Mouse (Mus musculus): ENCODE measurements around the gene Armc10.
"Not testable (repeated sequence)": the region's sequence is repeated elsewhere in the genome, so short reads cannot be mapped to it uniquely, and the experiment has no call there.

Gene Armc10

DNA sequence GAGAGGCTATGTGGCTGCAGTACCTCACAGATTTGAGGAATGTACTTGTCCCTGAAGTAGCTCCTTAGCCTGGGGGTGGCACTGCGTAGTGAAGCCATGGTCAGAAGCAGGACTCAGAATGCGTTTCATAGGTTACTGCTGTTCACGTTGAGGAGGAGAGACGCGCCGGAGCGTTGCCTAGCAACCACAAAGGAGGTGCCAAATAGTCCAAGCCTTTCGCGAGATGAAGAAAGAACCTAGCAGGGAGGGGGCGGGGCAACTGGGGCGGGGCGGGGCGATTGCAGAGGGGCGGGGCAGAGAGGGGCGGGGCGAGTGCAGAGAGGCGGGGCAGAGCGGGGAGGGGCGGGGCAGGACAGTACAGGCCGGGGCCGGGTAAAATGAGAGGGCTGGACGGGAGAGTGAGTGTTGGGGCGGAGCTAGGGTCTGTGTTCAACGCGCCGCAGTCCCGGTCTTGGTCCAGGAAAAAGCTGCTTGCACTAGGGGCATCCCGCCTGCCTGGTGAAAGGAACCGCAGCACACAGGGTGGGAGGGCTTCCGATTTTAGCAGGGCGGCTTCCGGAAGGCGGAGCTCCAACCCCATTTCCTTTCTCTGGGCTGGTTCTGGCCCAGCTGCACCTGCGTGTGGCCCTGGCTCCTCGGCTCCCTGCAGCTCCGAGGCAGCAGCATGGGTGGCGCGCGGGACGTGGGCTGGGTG, at the start of gene Armc10, which contains the start of gene Fbxl13:
Gene Armc10, plus strand, starts transcription at position 375 of the 694 bp plus-strand sequence.
Gene Fbxl13, minus strand, starts transcription at position 196 of the 694 bp plus-strand sequence.
- peak; percentile 63 for DNase-seq (ENCODE audit: low read depth)

DNA sequence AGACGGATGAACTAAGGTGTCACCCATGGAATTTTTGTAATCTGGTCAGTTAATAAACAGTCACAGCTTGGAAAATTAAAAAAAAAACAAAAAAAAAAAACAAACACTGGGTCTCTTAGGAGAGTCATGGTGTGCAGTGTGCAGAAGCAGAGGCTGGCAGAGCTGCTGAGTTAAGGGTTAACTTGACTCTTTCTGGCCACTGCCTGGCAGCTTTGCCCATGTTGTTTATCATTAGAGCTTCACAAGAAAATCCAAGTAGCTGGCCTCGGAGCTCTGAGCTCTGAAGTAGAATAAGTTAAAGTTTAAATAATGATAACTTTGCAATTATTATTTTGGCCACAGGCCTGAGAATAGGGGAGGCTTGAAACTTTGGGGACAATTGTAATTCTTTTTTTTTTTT, 46.1 kb upstream of the Armc10 start:
- DNase-seq (ENCODE audit: low read depth), result not testable (repeated sequence)

DNA sequence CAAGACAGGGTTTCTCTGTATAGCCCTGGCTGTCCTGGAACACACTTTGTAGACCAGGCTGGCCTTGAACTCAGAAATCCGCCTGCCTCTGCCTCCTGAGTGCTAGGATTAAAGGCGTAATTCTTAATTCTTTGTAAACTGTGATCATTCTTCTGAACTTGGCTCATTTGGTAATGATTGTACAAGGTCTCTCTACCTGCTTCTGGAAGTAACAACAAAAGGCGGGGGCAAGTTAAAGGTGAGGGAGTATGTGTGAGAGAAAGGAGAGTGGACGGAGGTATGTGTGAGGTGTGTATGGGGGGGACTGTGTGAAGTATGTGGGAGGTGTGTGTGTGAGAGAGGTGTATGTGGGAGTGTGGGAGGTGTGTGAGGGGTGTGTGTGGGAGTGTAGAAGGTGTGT, 45.7 kb upstream of the Armc10 start:
- DNase-seq (ENCODE audit: low read depth), result no peak

DNA sequence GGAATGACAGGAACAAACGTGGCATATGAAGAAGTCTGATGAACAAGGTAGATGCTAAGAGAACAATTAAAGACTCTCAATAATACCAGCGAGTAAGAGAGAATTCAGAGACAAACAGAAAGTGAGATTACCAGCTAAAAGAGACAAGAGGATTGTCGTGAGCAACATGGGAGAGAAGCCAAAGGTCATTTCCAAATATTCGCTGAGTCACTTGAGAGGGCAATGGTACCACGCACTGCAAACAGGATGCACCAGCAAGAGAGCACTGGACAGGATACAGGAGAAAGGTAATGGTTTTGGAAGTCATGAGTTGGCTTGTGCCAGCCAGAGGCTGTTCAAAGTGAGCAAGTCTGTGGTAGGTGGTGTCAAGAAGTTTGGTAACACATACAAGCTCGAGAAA, 39.7 kb upstream of the Armc10 start:
- DNase-seq (ENCODE audit: low read depth), result no peak

DNA sequence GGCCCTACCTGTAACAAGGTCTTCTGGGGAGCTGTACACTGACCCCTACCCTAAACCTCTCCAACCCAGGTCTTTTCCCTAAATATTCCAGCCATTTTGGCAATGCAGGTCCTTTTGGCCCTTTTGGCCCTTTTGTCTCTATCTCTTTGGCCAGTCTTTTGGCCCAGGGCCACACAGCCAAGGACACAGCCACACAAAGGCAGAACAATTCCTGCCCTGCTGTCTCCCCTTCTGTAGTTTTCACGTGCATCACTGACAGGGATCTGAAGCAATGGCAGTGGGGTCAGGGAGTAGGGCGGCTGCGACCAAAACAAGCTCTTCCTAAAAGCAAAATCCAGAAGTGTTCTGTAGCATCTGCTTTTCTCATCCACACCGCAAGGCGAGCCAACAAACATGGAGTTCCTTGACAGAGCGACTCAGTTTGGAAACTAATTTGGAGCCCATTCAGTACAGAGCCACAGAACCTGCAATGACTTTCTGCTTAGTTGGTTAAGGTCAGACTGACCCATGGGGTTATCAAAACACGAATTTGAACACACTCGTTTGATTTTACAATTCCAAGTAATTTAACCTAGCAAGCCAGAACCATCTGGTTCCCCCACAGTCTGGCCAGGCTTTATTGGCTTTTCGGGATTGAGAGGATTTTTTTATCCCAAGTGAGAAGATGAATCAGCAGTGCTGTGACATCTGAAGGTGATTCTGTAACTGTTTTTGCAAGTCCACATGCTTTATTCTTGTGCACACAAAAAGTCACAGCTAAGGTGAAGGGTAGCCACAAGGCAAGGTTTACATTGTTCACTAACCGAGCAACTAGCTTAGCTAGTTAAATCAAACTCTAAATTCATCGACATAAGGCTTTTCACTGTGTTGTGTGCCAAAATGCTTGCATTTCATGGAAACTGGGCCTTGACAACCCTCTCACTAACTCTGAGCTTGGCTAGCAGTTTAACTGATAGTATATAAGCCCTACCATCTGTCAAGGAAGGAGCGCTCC, 37.0 kb upstream of the Armc10 start:
- peak; percentile 58 for DNase-seq (ENCODE audit: low read depth)

DNA sequence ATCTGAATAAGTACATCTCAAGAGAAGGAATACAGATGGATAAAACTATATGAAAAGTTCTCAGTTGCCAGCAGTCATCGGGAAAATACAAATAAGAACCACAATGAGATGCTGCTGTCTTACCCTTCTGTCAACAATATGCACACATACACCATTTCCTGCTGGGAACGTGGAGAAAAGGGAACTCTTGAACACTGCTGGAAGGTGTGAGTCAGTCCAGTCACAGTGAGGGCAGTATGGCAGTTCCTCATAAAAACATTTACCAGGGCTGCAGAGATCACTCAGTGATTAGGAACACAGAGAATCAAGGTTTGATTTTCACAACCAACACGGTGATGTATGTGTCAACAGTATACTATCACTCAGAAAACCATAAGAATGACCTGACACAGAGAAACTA, 34.6 kb upstream of the Armc10 start:
- no peak for DNase-seq (ENCODE audit: low read depth)

DNA sequence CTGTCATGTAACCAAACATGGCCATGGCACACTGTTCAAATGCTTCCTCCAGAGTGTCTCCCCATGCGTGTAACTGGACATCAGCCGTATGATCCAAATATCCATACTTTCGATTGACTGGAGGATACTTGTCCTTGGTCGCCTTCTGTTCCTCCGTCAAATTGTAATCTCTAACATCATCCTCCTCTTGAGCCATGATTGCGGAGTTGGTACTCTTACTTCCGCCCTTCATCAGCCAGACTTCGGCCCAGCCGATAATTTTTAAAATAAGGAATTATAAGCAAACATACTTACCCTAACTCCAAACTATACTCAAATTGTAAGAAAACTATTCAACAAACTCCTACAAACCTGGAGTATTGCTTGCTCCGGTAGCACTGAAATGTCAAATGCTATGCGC, 31.3 kb upstream of the Armc10 start:
- DNase-seq (ENCODE audit: low read depth), result not testable (repeated sequence)

DNA sequence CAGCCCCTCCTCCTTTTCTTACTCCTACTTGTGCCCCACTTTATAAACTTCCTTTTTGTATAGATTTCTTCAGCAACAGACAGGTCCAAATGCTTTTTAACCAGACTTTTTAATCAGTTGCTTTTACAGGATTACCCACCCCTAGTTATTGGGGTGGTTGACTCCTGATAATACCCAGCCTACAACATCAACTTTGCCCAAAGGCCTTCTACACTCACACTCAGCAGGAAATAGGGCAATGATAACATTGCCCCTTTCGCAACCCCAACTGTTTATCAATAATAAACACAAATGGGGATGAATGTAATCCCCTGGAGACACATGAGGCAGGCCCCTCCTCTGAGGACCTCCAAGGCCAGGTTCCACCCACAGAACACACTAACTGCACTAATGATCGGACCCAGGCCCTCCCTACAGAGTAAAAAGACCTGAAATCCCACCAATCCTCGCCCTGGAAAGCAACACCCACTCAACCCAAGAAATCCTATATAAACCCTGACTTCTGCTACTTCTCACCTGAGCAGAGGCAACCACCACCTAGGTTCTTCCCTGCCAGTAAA, 29.1 kb upstream of the Armc10 start:
- no peak for DNase-seq (ENCODE audit: low read depth)

DNA sequence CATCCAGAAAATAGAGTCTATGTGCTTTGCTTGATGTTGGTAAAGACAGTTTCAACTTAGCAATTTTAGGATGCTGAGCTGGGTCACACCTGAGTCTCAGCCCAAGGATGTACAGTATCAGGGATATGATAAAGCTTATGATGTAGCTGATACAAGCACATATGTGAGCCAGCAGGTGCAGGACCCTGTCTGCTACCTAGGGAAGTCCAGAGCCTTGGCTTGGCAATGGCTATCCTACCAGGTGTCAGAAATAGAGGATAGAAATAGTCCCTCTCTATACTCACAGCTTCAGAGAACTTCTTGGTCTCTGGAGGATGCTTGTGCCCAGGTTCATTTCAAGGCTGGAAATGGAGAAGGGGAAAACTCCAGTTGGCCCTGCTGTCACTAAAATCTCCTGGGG, 19.7 kb upstream of the Armc10 start:
- no peak for DNase-seq (ENCODE audit: low read depth)

DNA sequence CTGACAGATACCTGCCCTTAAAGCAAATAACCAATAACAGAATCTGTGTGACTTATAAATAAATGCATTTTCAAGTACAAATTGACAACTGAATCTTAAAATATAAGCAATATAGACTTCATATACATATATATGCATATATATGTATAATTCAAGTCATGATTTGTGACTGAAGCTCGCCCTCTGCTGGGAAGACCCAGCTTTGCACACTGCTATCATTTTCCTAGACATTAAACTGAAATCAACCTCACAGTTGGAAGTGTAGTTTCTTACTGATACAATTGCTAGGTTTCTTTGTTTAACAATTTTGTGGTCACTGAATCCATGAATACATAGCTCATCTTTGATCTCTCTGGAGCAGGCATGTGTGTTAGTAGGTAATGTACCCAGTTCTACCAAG, 4.7 kb upstream of the Armc10 start:
- no peak for DNase-seq (ENCODE audit: low read depth)

DNA sequence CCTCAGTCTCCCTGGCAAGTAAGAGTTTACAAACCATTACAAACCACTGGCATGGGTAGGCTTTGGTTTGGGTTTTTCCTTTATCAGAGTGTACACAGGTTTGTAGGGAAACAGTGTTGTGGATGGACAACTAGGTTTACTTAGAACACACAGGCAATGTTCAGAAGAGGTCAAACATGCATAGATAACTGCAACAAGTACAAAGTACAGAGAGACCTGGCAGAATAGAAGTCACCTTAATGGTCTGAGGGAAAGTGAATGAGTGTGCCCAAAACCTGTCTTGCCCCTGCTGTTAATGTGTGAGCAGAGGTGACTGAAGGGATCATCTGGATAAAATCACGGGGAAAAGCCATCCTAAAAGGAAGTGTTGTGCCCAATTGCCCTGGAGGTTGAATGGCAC, 2.0 kb upstream of the Armc10 start:
- DNase-seq (ENCODE audit: low read depth), result no peak

DNA sequence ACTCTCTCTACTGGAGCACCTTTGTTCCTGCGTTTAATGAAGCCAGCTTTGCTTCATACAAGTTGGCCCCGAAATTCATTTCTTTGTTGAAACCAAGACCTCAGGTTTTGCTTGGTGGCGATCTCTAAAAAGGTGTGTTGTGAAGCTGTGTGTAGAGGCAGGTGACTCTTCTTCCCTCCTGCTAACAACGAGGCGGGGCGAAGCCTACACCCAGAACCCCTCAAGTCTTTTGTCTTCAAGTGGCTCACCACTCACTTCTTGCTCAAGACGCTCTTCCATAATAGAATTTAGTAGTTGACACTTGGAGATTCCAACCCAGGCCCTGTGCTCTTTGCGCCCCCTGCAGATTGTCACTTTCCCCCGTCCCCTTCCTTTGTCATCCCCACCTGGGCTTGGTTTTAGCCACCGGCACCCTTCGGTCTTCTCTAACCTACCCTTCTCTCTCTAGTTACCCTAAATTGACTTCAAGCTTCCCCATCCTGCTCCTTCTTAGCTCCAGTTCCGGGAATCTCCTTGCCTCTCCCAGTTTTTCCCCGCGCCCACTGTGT, 648 bp upstream of the Armc10 start:
- DNase-seq (ENCODE audit: low read depth), result no peak

DNA sequence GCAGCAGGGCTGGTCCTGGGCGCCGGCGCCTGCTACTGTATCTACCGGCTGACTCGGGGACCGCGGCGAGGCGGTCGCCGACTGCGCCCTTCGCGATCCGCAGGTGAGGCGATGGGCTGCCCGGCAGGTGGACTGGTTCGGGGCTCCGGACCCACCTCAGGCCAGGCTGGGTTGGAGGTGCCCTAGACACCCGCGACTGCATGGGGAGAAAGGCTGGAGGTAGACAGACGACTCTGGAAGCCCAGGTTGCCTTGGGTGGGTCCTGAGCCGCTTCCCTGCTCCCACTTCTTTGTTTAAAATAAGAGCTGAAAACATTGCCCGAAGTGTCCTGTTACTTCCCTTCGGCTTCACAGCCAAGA, 499 bp downstream of the Armc10 start:
- no peak for DNase-seq (ENCODE audit: low read depth)

DNA sequence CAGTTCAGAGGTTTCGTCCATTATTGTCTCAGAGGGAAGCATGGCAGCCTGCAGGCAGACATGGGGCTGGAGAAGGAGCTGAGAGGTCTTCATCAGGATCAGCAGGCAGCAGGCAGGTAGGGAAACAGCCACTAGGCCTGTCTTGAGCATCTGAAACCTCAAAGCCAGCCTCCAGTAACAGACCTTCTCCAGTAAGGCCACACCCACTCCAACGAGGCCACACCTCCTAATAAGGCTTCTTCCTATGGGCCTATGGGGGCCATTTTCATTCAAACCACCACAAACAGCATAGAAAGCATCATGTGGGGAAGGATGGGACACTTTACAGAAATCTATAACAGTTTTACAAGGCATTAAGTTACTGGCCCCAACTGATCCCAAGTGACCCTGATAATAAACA, 5.1 kb downstream of the Armc10 start:
- no peak for DNase-seq (ENCODE audit: low read depth)

DNA sequence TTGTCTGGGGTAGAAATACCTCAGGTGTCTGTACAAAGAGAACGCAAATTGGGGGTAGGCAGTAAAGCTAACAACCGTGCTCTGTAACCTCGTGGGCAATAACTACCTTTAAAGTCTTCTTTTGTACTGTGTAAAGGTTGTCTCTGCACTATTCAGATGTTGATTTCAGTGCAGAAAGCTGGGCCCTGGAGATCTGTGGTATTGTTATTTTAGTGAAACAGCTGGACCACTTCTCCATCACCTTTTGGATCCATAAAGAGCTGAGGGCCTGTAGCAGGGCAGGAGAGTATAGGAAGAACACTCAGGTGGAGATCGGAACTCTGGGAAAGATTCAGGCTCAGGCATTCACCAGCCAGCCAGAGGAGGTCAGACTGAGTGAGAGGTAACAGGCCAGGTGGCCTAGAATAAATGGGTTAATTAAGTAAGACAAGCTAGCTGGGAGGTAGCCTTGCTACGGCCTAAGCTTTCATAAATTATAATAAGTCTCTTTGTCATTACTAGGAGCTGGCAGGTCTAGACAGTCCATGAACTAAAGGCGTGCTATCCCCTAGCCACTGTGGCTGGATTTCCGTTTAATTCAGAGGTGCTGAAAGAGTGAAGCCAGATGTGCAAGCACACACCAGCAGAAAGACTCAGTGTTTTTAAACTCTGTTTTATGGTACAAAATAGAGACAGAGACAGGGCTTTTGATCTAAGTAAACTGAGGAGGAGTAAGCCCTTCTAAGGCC, 6.4 kb downstream of the Armc10 start:
- DNase-seq (ENCODE audit: low read depth), result no peak

DNA sequence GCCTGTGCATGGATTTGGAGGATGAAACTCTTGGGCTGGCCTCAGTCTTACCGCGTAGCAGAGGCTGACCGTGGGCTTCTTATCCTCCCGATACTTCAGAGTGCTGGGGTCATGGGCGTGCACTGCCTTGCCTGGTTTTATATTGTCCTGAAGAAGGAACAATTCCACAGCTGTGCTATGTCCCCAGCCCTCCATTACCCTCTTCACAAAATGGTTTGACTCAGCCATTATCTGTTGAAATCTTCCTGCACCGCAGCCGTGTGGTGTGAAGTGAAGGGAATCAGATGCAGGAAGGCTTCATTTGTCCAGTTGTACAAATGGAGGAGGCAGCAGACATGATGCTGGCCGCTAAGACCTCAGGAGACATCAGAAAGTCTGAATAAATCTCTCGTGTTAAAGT, 11.3 kb downstream of the Armc10 start:
- DNase-seq (ENCODE audit: low read depth), result no peak

DNA sequence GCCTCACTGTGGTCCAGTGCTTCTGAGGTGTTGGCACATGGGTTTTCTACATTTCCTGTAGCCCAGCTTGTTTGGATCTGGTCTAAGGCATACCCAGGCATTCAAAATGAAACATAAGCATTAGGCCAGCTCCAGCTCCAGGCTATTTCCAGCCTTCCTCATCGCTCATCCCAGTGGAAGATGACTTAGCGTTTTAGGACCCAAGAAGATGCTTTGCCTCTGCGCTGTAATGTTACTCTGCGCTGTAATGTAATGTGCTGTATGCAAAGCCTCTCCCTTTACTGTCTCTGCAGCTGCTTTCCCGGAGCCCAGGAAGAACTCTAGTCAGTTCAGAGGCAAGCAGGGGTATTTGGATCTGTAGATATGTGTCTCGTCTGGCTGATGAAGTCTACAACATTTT, 12.4 kb downstream of the Armc10 start:
- DNase-seq (ENCODE audit: low read depth), result no peak

DNA sequence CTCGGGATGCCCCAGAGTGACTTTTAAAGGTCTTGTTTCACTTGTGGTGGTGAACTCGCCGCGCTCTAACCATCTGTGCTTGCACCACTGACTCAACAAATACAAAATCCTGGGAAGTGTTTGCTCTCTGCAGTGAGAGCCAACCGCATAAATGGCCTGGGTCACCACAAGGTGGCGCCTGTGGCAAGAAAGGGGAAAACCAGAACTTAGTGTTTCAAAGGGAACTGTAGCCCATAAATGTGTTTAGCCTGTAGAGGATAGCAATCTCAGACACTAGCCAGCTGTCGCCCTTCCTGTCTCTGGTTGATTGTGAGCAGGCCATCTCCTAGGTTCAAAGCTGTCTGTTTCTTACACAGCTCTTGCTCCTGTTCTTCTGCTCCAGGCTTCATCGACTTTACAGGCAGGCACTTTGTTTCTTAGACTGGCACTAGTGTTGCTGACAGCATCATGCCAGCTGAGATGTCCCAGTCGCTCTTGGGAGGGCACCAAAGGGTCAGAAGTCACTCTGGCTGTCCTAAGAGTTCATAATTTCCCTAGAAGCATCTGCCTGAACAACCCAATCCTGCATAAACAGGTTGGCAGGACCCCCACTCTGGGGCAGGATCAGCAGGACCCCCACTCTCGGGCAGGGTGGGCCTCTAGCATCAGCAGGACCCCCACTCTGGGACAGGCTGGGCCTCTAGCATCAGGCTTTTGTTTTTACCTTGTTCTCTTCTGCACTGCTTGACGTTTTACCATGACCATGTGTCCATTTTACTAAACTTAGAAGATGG, 13.2 kb downstream of the Armc10 start:
- peak; percentile 65 for DNase-seq (ENCODE audit: low read depth)

DNA sequence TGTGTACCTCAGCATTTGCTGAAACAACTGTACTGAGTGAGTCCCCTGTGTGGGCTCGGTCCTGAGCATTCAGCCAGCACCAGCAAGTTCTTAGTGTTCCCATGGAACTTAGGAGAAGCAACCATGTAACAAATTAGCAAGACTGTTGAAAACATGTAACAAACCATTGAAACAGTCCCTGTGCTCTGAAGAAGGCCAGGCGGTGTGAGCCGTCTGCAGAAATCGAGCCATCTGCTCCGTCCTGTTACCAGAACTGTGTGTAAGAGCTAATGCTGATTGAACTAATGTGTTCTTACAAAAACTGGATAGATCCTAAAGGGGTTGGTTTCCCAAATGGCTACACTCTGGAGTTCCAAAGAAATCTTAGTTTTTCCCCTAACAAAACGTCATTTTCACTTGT, 15.2 kb downstream of the Armc10 start:
- no peak for DNase-seq (ENCODE audit: low read depth)

DNA sequence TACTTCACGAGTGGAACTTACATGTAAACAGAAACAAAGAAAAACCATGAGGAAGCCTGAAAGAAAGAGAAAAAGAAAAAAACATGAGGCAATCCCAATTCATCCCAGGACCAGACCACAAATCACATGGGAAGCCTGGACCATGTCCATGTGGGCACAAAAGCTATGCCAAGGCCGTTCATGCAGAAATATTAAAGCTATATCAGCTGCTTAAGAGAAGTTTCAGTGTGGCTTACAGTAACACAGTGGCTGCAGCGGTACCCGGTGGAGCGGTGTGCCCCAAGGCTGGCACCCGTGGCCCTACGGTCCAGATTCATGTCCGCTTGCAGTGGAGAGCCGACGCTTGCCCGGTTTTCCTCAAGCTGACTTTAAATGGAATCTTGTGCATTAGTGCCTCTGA, 17.5 kb downstream of the Armc10 start:
- DNase-seq (ENCODE audit: low read depth), result peak; percentile 52

All from fibroblast of lung, adult 2 months (primary cell).